Mouse (Mus musculus): Measurements from ENCODE around the gene Cfap73. TPM values are rescaled to one million over a fixed set of nuclear protein-coding genes. Genes with fewer than 3 reads are reported as not detected.

Cfap73 gene
- total RNA-seq, 2 experiments from 2014 or later, result 0.52 TPM; not detected in 1

DNA sequence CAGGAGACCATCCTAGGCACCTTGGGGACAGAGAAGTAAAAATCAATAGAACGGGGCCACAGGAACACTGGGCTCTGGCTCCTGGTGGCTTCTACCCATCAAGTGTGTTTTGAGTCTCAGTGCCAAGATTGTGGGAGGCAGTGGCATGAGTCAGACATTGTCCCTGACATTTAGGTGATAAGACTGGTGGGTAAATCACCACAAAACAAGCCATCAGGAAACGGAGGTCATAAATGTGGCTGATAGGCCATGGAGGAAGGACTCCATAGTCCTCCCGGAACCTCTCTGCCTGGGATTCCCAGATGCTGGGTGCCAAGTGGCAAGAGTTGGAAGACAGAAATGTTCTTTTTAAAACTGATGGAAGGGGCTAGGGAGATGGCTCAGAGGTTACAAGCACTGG is 10.2 kb upstream of the Cfap73 start:
- no peak for DNase-seq (ENCODE audit: extremely low spot score in 1 of 2, low spot score in 2 of 2)
- H3K27ac ChIP-seq, result no peak overlapping the region
- intact Hi-C loops (cut with DNase I), result no loop called here
- H3K4me3 ChIP-seq, result no peak overlapping the region
- no peak for TF ChIP-seq CTCF (IDR thresholded peaks at IDR 0.05)

GRCm38 (mm10) chr5:120643365-120644085 is 9.5 kb upstream of the Cfap73 start:
- Histone ChIP-seq H3K4me3 (no peak overlapping the region), H3K27ac (no peak overlapping the region)
- TF ChIP-seq CTCF (IDR thresholded peaks at IDR 0.05), result no peak
- intact Hi-C loops (cut with DNase I), result no loop called here
- DNase-seq (ENCODE audit: extremely low spot score in 1 of 2, low spot score in 2 of 2), result no peak

GRCm38 (mm10) chr5:120640094-120640493 is 6.1 kb upstream of the Cfap73 start:
- Histone ChIP-seq H3K27ac (no peak overlapping the region), H3K4me3 (no peak overlapping the region)
- intact Hi-C loops (cut with DNase I), result no loop called here
- TF ChIP-seq CTCF (IDR thresholded peaks at IDR 0.05), result no peak
- no peak for DNase-seq (ENCODE audit: extremely low spot score in 1 of 2, low spot score in 2 of 2)

DNA sequence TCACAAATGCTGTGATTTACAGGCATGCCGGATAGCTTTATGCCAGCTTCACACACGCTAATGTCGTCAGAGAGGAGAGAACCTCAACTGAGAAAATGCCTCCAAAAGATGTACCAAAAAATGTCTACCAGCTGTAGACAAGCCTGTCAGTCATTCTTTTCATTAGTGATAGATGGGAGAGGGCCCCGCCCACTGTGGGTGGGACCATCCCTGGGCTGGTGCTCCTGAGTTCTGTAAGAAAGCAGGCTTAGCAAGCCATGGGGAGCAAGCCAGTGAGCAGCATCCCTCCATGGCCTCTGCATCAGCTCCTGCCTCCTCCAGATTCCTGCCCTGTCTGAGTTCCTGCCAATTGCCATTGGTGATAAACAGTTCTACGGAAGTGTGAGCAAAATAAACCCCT is 1.6 kb upstream of the Cfap73 start:
- DNase-seq (ENCODE audit: extremely low spot score in 1 of 2, low spot score in 2 of 2), result no peak
- peak overlapping the region; percentile 55; the same call in 1 of the 2 replicates for H3K27ac ChIP-seq
- TF ChIP-seq CTCF (IDR thresholded peaks at IDR 0.05), result no peak
- no peak overlapping the region for H3K4me3 ChIP-seq
- intact Hi-C loops (cut with DNase I), result no loop called here

DNA sequence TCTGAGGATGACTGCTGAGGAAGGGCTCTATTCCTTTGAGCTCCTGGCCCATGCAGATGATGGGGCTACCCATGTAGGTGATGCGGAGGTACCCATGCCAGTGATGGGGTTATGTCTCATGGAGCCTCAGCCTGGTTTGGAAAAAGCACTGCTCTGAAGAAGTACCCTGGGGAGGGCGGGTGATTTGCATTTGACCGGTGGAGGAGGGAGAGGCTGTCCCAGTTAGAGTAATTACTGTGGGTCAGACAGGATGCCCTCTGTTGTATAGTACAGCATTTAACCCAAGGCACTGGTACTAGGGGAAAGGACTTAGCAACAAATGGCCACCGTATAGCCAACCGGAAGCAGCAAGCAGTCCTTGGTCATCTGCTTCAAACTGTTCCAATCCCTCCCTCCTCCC is 825 bp upstream of the Cfap73 start:
- intact Hi-C loops (cut with DNase I), result no loop called here
- TF ChIP-seq CTCF (IDR thresholded peaks at IDR 0.05), result no peak

GRCm38 (mm10) chr5:120631892-120632291 is 2.1 kb downstream of the Cfap73 start:
- intact Hi-C loops (cut with DNase I), result no loop called here
- no peak for DNase-seq (ENCODE audit: extremely low spot score in 1 of 2, low spot score in 2 of 2)
- Histone ChIP-seq H3K4me3 (no peak overlapping the region), H3K27ac (no peak overlapping the region)
- TF ChIP-seq CTCF (IDR thresholded peaks at IDR 0.05), result peak; percentile 17

More for the DNA sequence above, 825 bp upstream of the Cfap73 start:
- no peak overlapping the region for H3K4me3 ChIP-seq
- H3K27ac ChIP-seq, result no peak overlapping the region
- DNase-seq (ENCODE audit: extremely low spot score in 1 of 2, low spot score in 2 of 2), result no peak

DNA sequence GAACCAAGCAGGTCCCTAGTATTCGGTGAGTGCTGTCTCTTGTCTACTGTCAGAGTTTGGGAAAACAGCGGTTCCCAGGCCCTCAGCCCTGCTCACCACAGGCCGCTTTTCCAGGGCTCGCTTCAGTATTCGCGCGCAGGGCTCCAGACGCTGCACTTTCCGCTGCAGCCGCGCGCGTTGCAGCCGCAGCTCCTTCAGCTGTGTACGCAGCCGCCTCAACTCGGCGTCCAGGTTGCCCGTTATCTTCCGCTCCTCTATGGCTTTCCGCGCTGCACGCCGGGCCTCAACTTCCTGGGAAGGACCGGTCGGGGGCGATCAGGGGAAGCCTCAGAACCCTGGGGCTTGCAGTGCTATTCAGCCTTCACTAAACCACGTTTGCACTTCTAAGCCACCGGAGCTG is 2.9 kb downstream of the Cfap73 start:
- no peak for TF ChIP-seq CTCF (IDR thresholded peaks at IDR 0.05)
- no peak for DNase-seq (ENCODE audit: extremely low spot score in 1 of 2, low spot score in 2 of 2)
- intact Hi-C loops (cut with DNase I), result no loop called here
- H3K27ac ChIP-seq, result no peak overlapping the region
- H3K4me3 ChIP-seq, result peak overlapping the region; percentile 1; the same call in 1 of the 2 replicates

GRCm38 (mm10) chr5:120628624-120629023 is 5.4 kb downstream of the Cfap73 start:
- intact Hi-C loops (cut with DNase I), result no loop called here
- H3K27ac ChIP-seq, result no peak overlapping the region
- TF ChIP-seq CTCF (IDR thresholded peaks at IDR 0.05), result no peak
- DNase-seq (ENCODE audit: extremely low spot score in 1 of 2, low spot score in 2 of 2), result no peak
- no peak overlapping the region for H3K4me3 ChIP-seq

- H3K27ac ChIP-seq, result no peak overlapping the region
- H3K4me3 ChIP-seq, result no peak overlapping the region
- TF ChIP-seq CTCF (IDR thresholded peaks at IDR 0.05), result no peak
- DNase-seq (ENCODE audit: extremely low spot score in 1 of 2, low spot score in 2 of 2), result no peak
- intact Hi-C loops (cut with DNase I), result no loop called here
These were observed 6.3 kb downstream of the Cfap73 start for GRCm38 (mm10) chr5:120627515-120628300.

DNA sequence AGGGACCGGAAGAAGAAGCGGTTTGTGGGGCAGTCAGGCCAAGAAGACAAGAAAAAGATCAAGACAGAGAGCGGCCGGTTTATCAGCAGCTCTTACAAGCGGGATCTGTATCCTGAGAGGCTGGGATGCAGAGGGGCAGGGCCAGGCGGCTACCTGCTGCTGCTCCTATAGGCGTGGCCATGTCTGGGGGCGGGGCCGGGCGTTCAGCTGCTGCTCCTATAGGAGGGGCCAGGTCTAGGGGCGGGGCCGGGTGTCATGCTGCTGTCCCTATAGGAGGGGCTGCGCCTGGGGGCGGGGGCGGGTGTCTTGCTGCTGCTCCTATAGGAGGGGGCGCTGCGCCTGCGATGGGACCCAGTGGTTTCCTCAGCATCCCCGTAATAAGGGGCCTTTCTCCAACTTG is 7.6 kb downstream of the Cfap73 start:
- no peak overlapping the region for H3K27ac ChIP-seq
- TF ChIP-seq CTCF (IDR thresholded peaks at IDR 0.05), result no peak
- no peak overlapping the region for H3K4me3 ChIP-seq
- intact Hi-C loops (cut with DNase I), result no loop called here
- DNase-seq (ENCODE audit: extremely low spot score in 1 of 2, low spot score in 2 of 2), result no peak

- DNase-seq (ENCODE audit: extremely low spot score in 1 of 2, low spot score in 2 of 2), result no peak
- Histone ChIP-seq H3K4me3 (no peak overlapping the region), H3K27ac (no peak overlapping the region)
- intact Hi-C loops (cut with DNase I), result no loop called here
- no peak for TF ChIP-seq CTCF (IDR thresholded peaks at IDR 0.05)
These were observed 9.6 kb downstream of the Cfap73 start for GRCm38 (mm10) chr5:120624427-120624826.

GRCm38 (mm10) chr5:120622198-120622851 is 11.7 kb downstream of the Cfap73 start:
- DNase-seq (ENCODE audit: extremely low spot score in 1 of 2, low spot score in 2 of 2), result no peak
- intact Hi-C loops (cut with DNase I), result no loop called here
- TF ChIP-seq CTCF (IDR thresholded peaks at IDR 0.05), result no peak
- peak overlapping the region; percentile 42 for H3K27ac ChIP-seq
- no peak overlapping the region for H3K4me3 ChIP-seq
